Mouse (Mus musculus) megakaryocyte, embryonic 14.5 days (primary cell): ENCODE data around the gene Ankrd11.

Source experiments
- FLI1 ChIP-seq: IDR thresholded peaks from 2 replicates; pipeline ENCODE4 v1.6.1; 2012; ENCODE audit warnings: low read length, inconsistent platforms, mixed read lengths
- GATA1 ChIP-seq: IDR thresholded peaks from 3 replicates; pipeline ENCODE4 v1.6.1; 2012; ENCODE audit warnings: mixed read lengths, low read length, inconsistent platforms, borderline replicate concordance

DNA sequence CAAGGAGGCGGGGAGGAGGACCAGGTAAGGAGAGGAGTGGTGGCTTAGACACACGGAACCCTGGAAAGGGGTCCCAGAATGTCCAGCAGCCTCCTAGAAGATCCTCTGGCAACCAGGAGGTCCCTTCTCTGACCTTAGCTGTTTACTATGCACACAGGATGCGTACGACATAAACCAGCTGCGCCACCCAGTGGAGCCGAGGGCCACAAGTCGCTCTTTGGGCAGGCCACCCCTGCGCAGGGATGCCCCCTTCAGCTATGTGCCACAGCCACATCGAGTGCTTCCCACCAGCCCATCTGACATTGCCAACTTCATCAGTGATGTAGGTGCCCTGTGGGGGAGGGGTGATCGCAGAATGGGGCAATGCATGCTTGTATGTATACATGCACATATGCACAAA is 176.6 kb downstream of the Ankrd11 start:
- TF ChIP-seq GATA1: no peak
- no peak for TF ChIP-seq FLI1
